Mouse (Mus musculus) heart, postnatal 0 days (tissue): Measurements from ENCODE around the gene Terf2.

ENCODE experiments used
- CTCF ChIP-seq: IDR thresholded peaks from 2 replicates; pipeline ENCODE4 v1.5.1; 2016; ENCODE audit warnings: antibody characterized with exemption, control low read depth, low read depth
- EP300 ChIP-seq: IDR thresholded peaks from 2 replicates; pipeline ENCODE4 v1.6.1; 2016; ENCODE audit warnings: antibody characterized with exemption, low read depth

- TF ChIP-seq CTCF (no peak), EP300 (no peak)
Observed at GRCm38 (mm10) chr8:107115008-107115320, 18.6 kb upstream of the Terf2 start.
